Mouse (Mus musculus) layer of hippocampus, adult 9-10 months (tissue): ENCODE measurements around the gene Rfc5.
"Not testable (repeated sequence)": the region's sequence is repeated elsewhere in the genome, so short reads cannot be mapped to it uniquely, and the experiment has no call there.

Experiments used
- DNase-seq: peaks from one replicate; pipeline ENCODE4 v3.0.0; 2022; ENCODE audit warnings: low spot score

The Rfc5 gene

GRCm38 (mm10) chr5:117388877-117389276 is at the start of gene Rfc5:
TSS of gene Rfc5 (minus strand) at chr5:117389047.
- peak; percentile 81 for DNase-seq

GRCm38 (mm10) chr5:117433501-117433900 is 44.7 kb upstream of the Rfc5 start:
- DNase-seq: not testable (repeated sequence)

- no peak for DNase-seq
Measured at GRCm38 (mm10) chr5:117417442-117417841, 28.6 kb upstream of the Rfc5 start.

- DNase-seq: no peak
Measured at GRCm38 (mm10) chr5:117415011-117415912, 26.4 kb upstream of the Rfc5 start.

- DNase-seq: no peak
Measured at GRCm38 (mm10) chr5:117414611-117415010, 25.8 kb upstream of the Rfc5 start.

- DNase-seq: no peak
Measured at GRCm38 (mm10) chr5:117413507-117414501, 25.0 kb upstream of the Rfc5 start, which contains the start of gene Ksr2. TSS of gene Ksr2 (plus strand) at chr5:117414000.

- DNase-seq: no peak
Measured at GRCm38 (mm10) chr5:117409369-117409768, 20.5 kb upstream of the Rfc5 start.

GRCm38 (mm10) chr5:117408216-117408615 is 19.4 kb upstream of the Rfc5 start:
- DNase-seq: no peak

GRCm38 (mm10) chr5:117404671-117405070 is 15.8 kb upstream of the Rfc5 start:
- not testable (repeated sequence) for DNase-seq

- DNase-seq: no peak
Measured at GRCm38 (mm10) chr5:117403609-117404008, 14.8 kb upstream of the Rfc5 start.

- DNase-seq: no peak
Measured at GRCm38 (mm10) chr5:117399281-117399680, 10.4 kb upstream of the Rfc5 start.

- DNase-seq: no peak
Measured at GRCm38 (mm10) chr5:117398007-117398550, 9.2 kb upstream of the Rfc5 start.

GRCm38 (mm10) chr5:117397371-117397770 is 8.5 kb upstream of the Rfc5 start:
- no peak for DNase-seq

GRCm38 (mm10) chr5:117396596-117397014 is 7.8 kb upstream of the Rfc5 start:
- no peak for DNase-seq

- no peak for DNase-seq
Measured at GRCm38 (mm10) chr5:117395834-117396233, 7.0 kb upstream of the Rfc5 start.

GRCm38 (mm10) chr5:117390895-117391294 is 2.0 kb upstream of the Rfc5 start:
- DNase-seq: no peak

GRCm38 (mm10) chr5:117388296-117388751 is 523 bp downstream of the Rfc5 start:
- DNase-seq: no peak

- no peak for DNase-seq
Measured at GRCm38 (mm10) chr5:117383198-117383597, 5.6 kb downstream of the Rfc5 start.

GRCm38 (mm10) chr5:117381785-117382184 is 7.1 kb downstream of the Rfc5 start:
- DNase-seq: no peak

- no peak for DNase-seq
Measured at GRCm38 (mm10) chr5:117380199-117380598, 8.6 kb downstream of the Rfc5 start.

GRCm38 (mm10) chr5:117377731-117378130 is 11.1 kb downstream of the Rfc5 start:
- not testable (repeated sequence) for DNase-seq

GRCm38 (mm10) chr5:117376331-117376761 is 12.5 kb downstream of the Rfc5 start:
- no peak for DNase-seq
